Mouse (Mus musculus) limb, embryonic 12.5 days (tissue): ENCODE results near the gene Tmcc3. TPM values are rescaled to one million over a fixed set of nuclear protein-coding genes. Genes with fewer than 3 reads are reported as not detected.

Experiments
- ATAC-seq: fragments of 200-750 bp; cut with Nextera tagmentation; 2 replicates; pipeline ENCODE4 v1.8.0; 2017; ENCODE audit warnings: low read depth, moderate TSS enrichment; ENCODE audit not compliant: insufficient number of reproducible peaks, insufficient read depth, low FRiP score, low TSS enrichment
- H3K27ac ChIP-seq: fragments of 300-500 bp; sonication (generic); 2 replicates; pipeline ENCODE4 v1.5.1; 2016; ENCODE audit warnings: mild to moderate bottlenecking, moderate library complexity
- H3K27me3 ChIP-seq: fragments of 300-500 bp; sonication (generic); 2 replicates; pipeline ENCODE4 v1.6.1; 2016; ENCODE audit warnings: mild to moderate bottlenecking, moderate library complexity
- H3K36me3 ChIP-seq: fragments of 300-500 bp; sonication (generic); 2 replicates; pipeline ENCODE4 v1.6.1; 2016; ENCODE audit warnings: mild to moderate bottlenecking, moderate library complexity
- H3K4me1 ChIP-seq: fragments of 300-500 bp; sonication (generic); replicated peaks from 2 replicates; pipeline ENCODE4 v1.6.1; 2016
- H3K4me2 ChIP-seq: fragments of 300-500 bp; sonication (generic); 2 replicates; pipeline ENCODE4 v1.6.1; 2016; ENCODE audit warnings: mild to moderate bottlenecking, moderate library complexity
- H3K4me3 ChIP-seq: fragments of 300-500 bp; sonication (generic); replicated peaks from 2 replicates; pipeline ENCODE4 v1.5.1; 2016; ENCODE audit warnings: mild to moderate bottlenecking
- H3K9ac ChIP-seq: fragments of 300-500 bp; sonication (generic); replicated peaks from 2 replicates; pipeline ENCODE4 v1.6.1; 2016; ENCODE audit warnings: mild to moderate bottlenecking, moderate library complexity
- H3K9me3 ChIP-seq: fragments of 300-500 bp; sonication (generic); 2 replicates; pipeline ENCODE4 v1.6.1; 2016; ENCODE audit warnings: mild to moderate bottlenecking, moderate library complexity
- WGBS: fragments of 180-500 bp; shearing (Covaris S2); methylation state at CpG from one replicate; pipeline ENCODE4 v1.1.7; 2016; 5-methylcytosine and 5-hydroxymethylcytosine counted together
- polyA plus RNA-seq: library from polyadenylated mRNA; unstranded; fragments of >200 nt; fragmentation: Nextera tagmentation; extraction: Ambion mirVana; gene quantifications from 2 replicates; pipeline ENCODE4 v1.2.1, GENCODE M21; 2016

Gene Tmcc3
- polyA plus RNA-seq, 1 experiment from 2014 or later: 9.5 TPM

- Histone ChIP-seq H3K4me3 (no peak overlapping the region), H3K9ac (no peak overlapping the region), H3K9me3 (peaks cover 6% of the 10 kb centered on the region; the same call in 1 of the 2 replicates), H3K36me3 (no peaks in the 10 kb centered on the region), H3K4me2 (no peak overlapping the region), H3K27ac (no peak overlapping the region), H3K27me3 (no peaks in the 10 kb centered on the region), H3K4me1 (no peaks in the 10 kb centered on the region)
- ATAC-seq: no peak
- 85% methylated on average over 13 of the region's 13 CpGs for WGBS
These were observed 167.9 kb downstream of the Tmcc3 start for GRCm38 (mm10) chr10:94479646-94480045.

- H3K4me3 ChIP-seq: no peak overlapping the region
- no peaks in the 10 kb centered on the region for H3K36me3 ChIP-seq
- no peaks in the 10 kb centered on the region for H3K4me1 ChIP-seq
- ATAC-seq: no peak
- 89% methylated on average over 13 of the region's 13 CpGs for WGBS
- no peak overlapping the region for H3K9ac ChIP-seq
- H3K27ac ChIP-seq: no peak overlapping the region
- H3K27me3 ChIP-seq: no peaks in the 10 kb centered on the region
- H3K9me3 ChIP-seq: peaks cover 6% of the 10 kb centered on the region; the same call in 1 of the 2 replicates
- no peak overlapping the region for H3K4me2 ChIP-seq
These were observed 168.8 kb downstream of the Tmcc3 start for GRCm38 (mm10) chr10:94480380-94481101.

DNA sequence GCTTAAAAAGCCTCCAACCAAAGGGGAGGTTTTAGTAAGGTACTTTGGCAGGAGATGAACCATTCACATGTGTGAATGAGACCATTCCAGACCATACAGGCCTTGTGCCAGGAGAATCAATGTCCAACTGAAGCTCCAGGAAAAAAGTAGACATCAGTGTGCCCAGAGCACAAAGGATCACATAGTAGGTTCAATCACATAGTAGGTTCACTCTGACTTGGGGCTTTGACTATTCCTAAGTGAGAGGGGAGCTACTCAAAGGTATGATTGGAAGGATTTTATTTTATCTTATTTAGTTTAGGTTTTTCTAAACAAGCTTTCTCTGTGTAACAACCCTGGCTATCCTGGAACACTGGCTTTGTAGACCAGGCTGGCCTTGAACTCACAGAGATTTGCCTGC, 169.9 kb downstream of the Tmcc3 start:
- H3K36me3 ChIP-seq: no peaks in the 10 kb centered on the region
- H3K4me1 ChIP-seq: peaks cover 7% of the 10 kb centered on the region
- no peak for ATAC-seq
- H3K4me3 ChIP-seq: no peak overlapping the region
- no peak overlapping the region for H3K9ac ChIP-seq
- H3K4me2 ChIP-seq: no peak overlapping the region
- H3K27ac ChIP-seq: no peak overlapping the region
- peaks cover 6% of the 10 kb centered on the region; the same call in 1 of the 2 replicates for H3K9me3 ChIP-seq
- no peaks in the 10 kb centered on the region for H3K27me3 ChIP-seq

DNA sequence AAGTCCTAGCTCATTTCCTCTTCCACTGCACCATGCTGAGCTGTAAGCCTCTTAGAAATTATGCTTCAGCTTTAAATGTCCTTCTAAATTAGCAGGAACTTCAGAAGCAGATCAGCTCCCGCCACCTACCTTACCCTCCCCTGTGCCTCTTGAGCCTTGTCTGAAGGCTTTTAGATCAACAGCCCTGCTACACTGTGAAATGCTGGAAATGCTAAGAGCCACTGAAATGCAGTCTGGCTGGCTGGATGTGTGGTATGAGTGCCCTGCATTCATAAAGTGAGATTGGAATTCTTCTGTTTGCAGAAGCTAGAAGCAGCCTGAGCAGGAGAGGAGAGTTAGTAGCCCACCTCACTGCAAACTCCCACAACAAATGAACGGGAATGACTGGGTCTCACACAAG, 174.4 kb downstream of the Tmcc3 start:
- Histone ChIP-seq H3K4me1 (peaks cover 25% of the 10 kb centered on the region), H3K36me3 (no peaks in the 10 kb centered on the region), H3K4me2 (no peak overlapping the region), H3K27me3 (no peaks in the 10 kb centered on the region), H3K27ac (no peak overlapping the region), H3K9me3 (peaks cover 6% of the 10 kb centered on the region; the same call in 1 of the 2 replicates), H3K9ac (no peak overlapping the region), H3K4me3 (no peak overlapping the region)
- no peak for ATAC-seq
- 74% methylated on average over 2 of the region's 2 CpGs for WGBS

DNA sequence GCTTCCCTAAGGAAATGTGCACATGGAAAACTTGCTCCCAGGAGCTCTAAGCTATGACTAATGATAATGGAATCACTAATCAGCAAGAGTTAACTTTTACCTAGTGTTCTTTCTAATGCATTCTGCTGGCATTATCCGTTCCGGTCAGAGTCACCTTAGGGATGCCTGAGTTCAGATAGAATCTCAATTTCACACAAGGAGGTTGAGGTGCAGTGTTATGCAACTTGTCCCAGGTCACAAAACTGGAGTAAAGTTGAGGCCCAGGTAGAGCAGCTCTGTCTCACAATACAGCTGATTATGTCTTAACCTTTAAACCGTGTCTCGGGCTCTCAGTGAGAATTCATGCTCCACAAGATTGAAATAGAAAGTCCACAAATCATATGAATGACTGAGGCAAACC, 177.8 kb downstream of the Tmcc3 start:
- Histone ChIP-seq H3K4me1 (peaks cover 31% of the 10 kb centered on the region), H3K27me3 (peaks cover 3% of the 10 kb centered on the region; the same call in 1 of the 2 replicates), H3K4me3 (no peak overlapping the region), H3K9ac (no peak overlapping the region), H3K4me2 (no peak overlapping the region), H3K9me3 (no peaks in the 10 kb centered on the region), H3K27ac (no peak overlapping the region), H3K36me3 (no peaks in the 10 kb centered on the region)
- ATAC-seq: no peak
- 67% methylated on average over 4 of the region's 4 CpGs for WGBS

- no peak for ATAC-seq
- H3K4me2 ChIP-seq: no peak overlapping the region
- H3K9me3 ChIP-seq: no peaks in the 10 kb centered on the region
- no peak overlapping the region for H3K4me3 ChIP-seq
- H3K36me3 ChIP-seq: no peaks in the 10 kb centered on the region
- H3K27ac ChIP-seq: no peak overlapping the region
- 71% methylated on average over 3 of the region's 3 CpGs for WGBS
- H3K9ac ChIP-seq: no peak overlapping the region
- peaks cover 43% of the 10 kb centered on the region for H3K4me1 ChIP-seq
- H3K27me3 ChIP-seq: peaks cover 3% of the 10 kb centered on the region; the same call in 1 of the 2 replicates
These were observed 179.3 kb downstream of the Tmcc3 start for GRCm38 (mm10) chr10:94491006-94491405.

GRCm38 (mm10) chr10:94494403-94494846, 182.7 kb downstream of the Tmcc3 start:
- Histone ChIP-seq H3K4me3 (no peak overlapping the region), H3K27ac (peak overlapping the region; percentile 82), H3K36me3 (no peaks in the 10 kb centered on the region), H3K9me3 (no peaks in the 10 kb centered on the region), H3K27me3 (peaks cover 3% of the 10 kb centered on the region; the same call in 1 of the 2 replicates), H3K4me2 (no peak overlapping the region; the same call in 1 of the 2 replicates), H3K9ac (no peak overlapping the region), H3K4me1 (peaks cover 50% of the 10 kb centered on the region)
- 46% methylated on average over 8 of the region's 8 CpGs for WGBS
- ATAC-seq: 0 out of 2 replicates have a peak, but pooled peaks have one; percentile 23

GRCm38 (mm10) chr10:94495496-94496235, 183.9 kb downstream of the Tmcc3 start:
- no peak overlapping the region for H3K4me2 ChIP-seq
- peaks cover 49% of the 10 kb centered on the region for H3K4me1 ChIP-seq
- H3K27me3 ChIP-seq: peaks cover 3% of the 10 kb centered on the region; the same call in 1 of the 2 replicates
- no peaks in the 10 kb centered on the region for H3K9me3 ChIP-seq
- H3K9ac ChIP-seq: no peak overlapping the region
- peak; percentile 60; the same call in 1 of the 2 replicates for ATAC-seq
- 55% methylated on average over 7 of the region's 7 CpGs for WGBS
- peak overlapping the region; percentile 82 for H3K27ac ChIP-seq
- no peaks in the 10 kb centered on the region for H3K36me3 ChIP-seq
- no peak overlapping the region for H3K4me3 ChIP-seq

GRCm38 (mm10) chr10:94496826-94497440, 185.2 kb downstream of the Tmcc3 start:
- H3K9me3 ChIP-seq: no peaks in the 10 kb centered on the region
- no peak overlapping the region for H3K4me2 ChIP-seq
- H3K9ac ChIP-seq: no peak overlapping the region
- ATAC-seq: no peak
- peaks cover 49% of the 10 kb centered on the region for H3K4me1 ChIP-seq
- peaks cover 3% of the 10 kb centered on the region; the same call in 1 of the 2 replicates for H3K27me3 ChIP-seq
- no peak overlapping the region for H3K4me3 ChIP-seq
- 73% methylated on average over 8 of the region's 8 CpGs for WGBS
- no peaks in the 10 kb centered on the region for H3K36me3 ChIP-seq
- H3K27ac ChIP-seq: peak overlapping the region; percentile 66

- no peak overlapping the region for H3K9ac ChIP-seq
- ATAC-seq: no peak
- no peak overlapping the region for H3K4me3 ChIP-seq
- H3K27me3 ChIP-seq: no peaks in the 10 kb centered on the region
- peak overlapping the region; percentile 41; the same call in 1 of the 2 replicates for H3K27ac ChIP-seq
- WGBS: 35% methylated on average over 16 of the region's 16 CpGs
- H3K4me2 ChIP-seq: no peak overlapping the region
- no peaks in the 10 kb centered on the region for H3K9me3 ChIP-seq
- H3K4me1 ChIP-seq: peaks cover 36% of the 10 kb centered on the region
- H3K36me3 ChIP-seq: no peaks in the 10 kb centered on the region
These were observed 188.6 kb downstream of the Tmcc3 start for GRCm38 (mm10) chr10:94500210-94500876.
